Comparison of ENCODE assay signal across 8 mouse cellular contexts in the genomic region with DNA sequence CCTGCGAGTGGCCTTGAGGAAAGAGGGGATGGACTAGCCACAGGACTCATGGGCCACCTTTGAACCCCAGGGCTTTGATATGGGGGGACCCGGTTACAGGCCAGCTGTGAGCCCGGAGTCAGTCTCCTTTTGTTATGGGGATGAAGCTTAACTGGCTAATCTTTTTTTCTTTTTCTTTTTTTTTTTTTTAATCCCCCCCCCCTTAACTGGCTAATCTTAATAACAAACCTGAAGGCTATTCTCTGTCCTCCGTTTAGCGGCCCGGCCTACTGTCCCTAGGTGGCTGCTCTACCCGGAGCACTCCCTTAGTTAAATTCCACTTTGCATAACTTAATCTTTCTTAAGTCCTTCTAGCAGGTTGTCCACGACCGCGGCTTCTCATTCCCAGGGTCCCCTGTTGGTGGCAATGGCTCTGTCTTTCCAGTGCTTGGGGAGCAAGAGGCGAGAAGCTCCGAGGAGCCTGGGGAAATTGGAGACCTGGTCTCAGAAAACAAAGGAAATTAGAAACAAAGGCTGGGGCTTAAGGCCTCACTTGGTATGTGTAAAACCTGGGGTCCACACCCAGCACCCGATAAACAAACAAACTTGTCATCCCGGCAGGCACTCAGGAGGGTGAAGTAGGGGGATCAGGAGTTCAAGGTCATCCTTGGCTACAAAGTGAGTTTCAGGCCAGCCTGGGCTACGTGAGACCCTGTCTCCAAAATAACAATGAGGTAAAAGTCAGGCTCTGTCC. TPM values are rescaled to one million over a fixed set of nuclear protein-coding genes. Genes with fewer than 3 reads are reported as not detected.
A peak's percentile ranks its signal among the peaks of the same experiment; 100 is the strongest.
DNase-seq lines count a peak whose midpoint lies in the region; ATAC-seq and TF ChIP-seq lines count a peak whose summit lies in the region.

No protein-coding gene starts in this region.

- H3K27ac ChIP-seq in heart, embryonic 12.5 days (ENCODE audit: poor library complexity, severe bottlenecking) = peak overlapping the region; percentile 74
- H3K27ac ChIP-seq in thymus, adult 2 months (ENCODE audit: control insufficient read depth, insufficient read depth, low read length) = peak overlapping the region; percentile 93

- no peaks in the 10 kb centered on the region for H3K27me3 ChIP-seq in heart, embryonic 12.5 days (replicated peaks)
- no peaks in the 10 kb centered on the region for H3K27me3 ChIP-seq in thymus, adult 2 months (ENCODE audit: control insufficient read depth, insufficient read depth, low read length)

- H3K9ac ChIP-seq in heart, embryonic 12.5 days = 0 out of 2 replicates have a peak overlapping the region, but pooled peaks have one; percentile 49

- ATAC-seq in heart, embryonic 12.5 days (ENCODE audit: insufficient number of reproducible peaks, low FRiP score) = no peak

- peaks cover 9% of the 10 kb centered on the region for H3K36me3 ChIP-seq in heart, embryonic 12.5 days
- H3K36me3 ChIP-seq in thymus, adult 2 months (ENCODE audit: control insufficient read depth, insufficient read depth, low read length) = 0 out of 2 replicates have a peak, but pooled peaks cover 3% of the 10 kb centered on the region

- no peak overlapping the region for H3K4me3 ChIP-seq in heart, embryonic 12.5 days
- H3K4me3 ChIP-seq in thymus, adult 2 months (ENCODE audit: control insufficient read depth, insufficient read depth, low read length) = no peak overlapping the region

- no peak overlapping the region for H3K4me2 ChIP-seq in heart, embryonic 12.5 days

- TF ChIP-seq POLR2A in thymus, adult 2 months (IDR thresholded peaks at IDR 0.05; ENCODE audit: control insufficient read depth, extremely low read depth, insufficient read depth, low read length, poor library complexity) = no peak

- H3K9me3 ChIP-seq in heart, embryonic 12.5 days (replicated peaks) = no peaks in the 10 kb centered on the region

- no peak for DNase-seq in heart, adult 9 months (ENCODE audit: low spot score in 2 of 2)
- DNase-seq in thymus, adult 2 months = no peak
- no peak for DNase-seq in thymus, postnatal 25 days
- peak; percentile 49 to 70 for DNase-seq in kidney, postnatal 25 days
- no peak for DNase-seq in frontal cortex, adult 2 months (ENCODE audit: extremely low spot score in 1 of 2, low spot score in 1 of 2)
- no peak for DNase-seq in B cell, adult 2 months
- DNase-seq in testis, postnatal 14 days (ENCODE audit: low spot score) = no peak

- WGBS in heart, embryonic 12.5 days = 36% methylated on average over 15 of the region's 15 CpGs
- WGBS in thymus, adult 2 months = 86% methylated on average over 15 of the region's 15 CpGs

- H3K4me1 ChIP-seq in heart, embryonic 12.5 days (replicated peaks) = peaks cover 59% of the 10 kb centered on the region
- peaks cover 35% of the 10 kb centered on the region for H3K4me1 ChIP-seq in thymus, adult 2 months (replicated peaks; ENCODE audit: control insufficient read depth, insufficient read depth, low read length)

- no peak for TF ChIP-seq CTCF in thymus, adult 2 months (IDR thresholded peaks at IDR 0.05; ENCODE audit: borderline replicate concordance, control insufficient read depth, extremely low read depth, insufficient read depth, low read length, poor library complexity)

RNA-seq across cellular contexts. Expression of gene Gpx4, which starts 4.1 kb away (rescaled TPM):
- 677 and 717 TPM in 2 replicates for polyA plus RNA-seq in heart, embryonic 12.5 days (2016; fragmentation: Nextera tagmentation; extraction: Ambion mirVana)
- 517 and 598 TPM in 2 replicates for polyA plus RNA-seq in thymus, adult 2 months (2012; rRNA removed)
- 867 and 914 TPM in 2 replicates for polyA plus RNA-seq in frontal cortex, adult 2 months (2012; rRNA removed)

RNA-seq across cellular contexts. Expression of gene Polr2e, which starts 11.5 kb away (rescaled TPM):
- polyA plus RNA-seq in heart, embryonic 12.5 days (2016; fragmentation: Nextera tagmentation; extraction: Ambion mirVana) = 132 and 135 TPM in 2 replicates
- 211 and 226 TPM in 2 replicates for polyA plus RNA-seq in thymus, adult 2 months (2012; rRNA removed)
- 200 and 205 TPM in 2 replicates for polyA plus RNA-seq in frontal cortex, adult 2 months (2012; rRNA removed)

RNA-seq across cellular contexts. Expression of gene Arhgap45, which starts 34.6 kb away (rescaled TPM):
- polyA plus RNA-seq in heart, embryonic 12.5 days (2016; fragmentation: Nextera tagmentation; extraction: Ambion mirVana) = 7.5 and 8.5 TPM in 2 replicates
- 1,362 and 1,504 TPM in 2 replicates for polyA plus RNA-seq in thymus, adult 2 months (2012; rRNA removed)
- polyA plus RNA-seq in frontal cortex, adult 2 months (2012; rRNA removed) = 5.3 and 7.1 TPM in 2 replicates

RNA-seq across cellular contexts. Expression of gene Sbno2, which starts 54.3 kb away (rescaled TPM):
- 13.0 and 14.6 TPM in 2 replicates for polyA plus RNA-seq in heart, embryonic 12.5 days (2016; fragmentation: Nextera tagmentation; extraction: Ambion mirVana)
- 127 and 138 TPM in 2 replicates for polyA plus RNA-seq in thymus, adult 2 months (2012; rRNA removed)
- polyA plus RNA-seq in frontal cortex, adult 2 months (2012; rRNA removed) = 26.6 TPM in 2 replicates

RNA-seq across cellular contexts. Expression of gene Abca7, which starts 54.8 kb away (rescaled TPM):
- 4.5 and 5.1 TPM in 2 replicates for polyA plus RNA-seq in heart, embryonic 12.5 days (2016; fragmentation: Nextera tagmentation; extraction: Ambion mirVana)
- 79.5 and 83.5 TPM in 2 replicates for polyA plus RNA-seq in thymus, adult 2 months (2012; rRNA removed)
- polyA plus RNA-seq in frontal cortex, adult 2 months (2012; rRNA removed) = 12.4 and 13.0 TPM in 2 replicates

Comparison
In these comparisons a context has a peak if more than half of its experiments do, and no peak if none do; other contexts are left out.
1. DNase-seq: peak in kidney, postnatal 25 days (2 of 2); none in heart, adult 9 months (0 of 2), thymus, adult 2 months (single experiment), thymus, postnatal 25 days (single experiment), frontal cortex, adult 2 months (0 of 2), B cell, adult 2 months (0 of 2) and testis, postnatal 14 days (single experiment).
2. RNA of gene Arhgap45, which starts 34.6 kb away (polyA plus RNA-seq): 1,362 to 1,504 TPM in thymus, adult 2 months; 7.5 to 8.5 TPM in heart, embryonic 12.5 days and 5.3 to 7.1 TPM in frontal cortex, adult 2 months; every median in the first group is over 100 times any median in the second.